Mouse (Mus musculus) limb, embryonic 15.5 days (tissue): ENCODE measurements around the gene Mfsd12. TPM values are rescaled to one million over a fixed set of nuclear protein-coding genes. Genes with fewer than 3 reads are reported as not detected.
A peak's percentile ranks its signal among the peaks of the same experiment; 100 is the strongest.

ENCODE experiments used
- ATAC-seq: fragments of 200-750 bp; cut with Nextera tagmentation; 2 replicates; pipeline ENCODE4 v1.8.0; 2017; ENCODE audit warnings: low read depth, moderate TSS enrichment; ENCODE audit not compliant: insufficient number of reproducible peaks, low FRiP score, low TSS enrichment
- H3K27ac ChIP-seq: fragments of 300-500 bp; sonication (generic); 2 replicates; pipeline ENCODE4 v1.5.1; 2015; ENCODE audit warnings: moderate library complexity, mild to moderate bottlenecking, inconsistent platforms
- H3K27me3 ChIP-seq: fragments of 300-500 bp; sonication (generic); 2 replicates; pipeline ENCODE4 v1.6.1; 2015; ENCODE audit warnings: inconsistent platforms
- H3K36me3 ChIP-seq: fragments of 300-500 bp; sonication (generic); 2 replicates; pipeline ENCODE4 v1.6.1; 2015; ENCODE audit warnings: inconsistent platforms
- H3K4me1 ChIP-seq: fragments of 300-500 bp; sonication (generic); 2 replicates; pipeline ENCODE4 v1.6.1; 2015; ENCODE audit warnings: inconsistent platforms
- H3K4me2 ChIP-seq: fragments of 300-500 bp; sonication (generic); 2 replicates; pipeline ENCODE4 v1.6.1; 2015; ENCODE audit warnings: mild to moderate bottlenecking, inconsistent platforms
- H3K4me3 ChIP-seq: fragments of 300-500 bp; sonication (generic); 2 replicates; pipeline ENCODE4 v1.5.1; 2015; ENCODE audit warnings: mild to moderate bottlenecking, inconsistent platforms
- H3K9ac ChIP-seq: fragments of 300-500 bp; sonication (generic); 2 replicates; pipeline ENCODE4 v1.6.1; 2015; ENCODE audit warnings: inconsistent platforms
- H3K9me3 ChIP-seq: fragments of 300-500 bp; sonication (generic); 2 replicates; pipeline ENCODE4 v1.6.1; 2016; ENCODE audit warnings: inconsistent platforms
- WGBS: fragments of 180-500 bp; shearing (Covaris S2); methylation state at CpG from one replicate; pipeline ENCODE4 v1.1.7; 2015; 5-methylcytosine and 5-hydroxymethylcytosine counted together
- polyA plus RNA-seq: library from polyadenylated mRNA; unstranded; fragments of >200 nt; fragmentation: Nextera tagmentation; extraction: Ambion mirVana; gene quantifications from 2 replicates; pipeline ENCODE4 v1.2.1, GENCODE M21; 2015

The Mfsd12 gene
- polyA plus RNA-seq, 1 experiment from 2014 or later: 13.3 TPM

DNA sequence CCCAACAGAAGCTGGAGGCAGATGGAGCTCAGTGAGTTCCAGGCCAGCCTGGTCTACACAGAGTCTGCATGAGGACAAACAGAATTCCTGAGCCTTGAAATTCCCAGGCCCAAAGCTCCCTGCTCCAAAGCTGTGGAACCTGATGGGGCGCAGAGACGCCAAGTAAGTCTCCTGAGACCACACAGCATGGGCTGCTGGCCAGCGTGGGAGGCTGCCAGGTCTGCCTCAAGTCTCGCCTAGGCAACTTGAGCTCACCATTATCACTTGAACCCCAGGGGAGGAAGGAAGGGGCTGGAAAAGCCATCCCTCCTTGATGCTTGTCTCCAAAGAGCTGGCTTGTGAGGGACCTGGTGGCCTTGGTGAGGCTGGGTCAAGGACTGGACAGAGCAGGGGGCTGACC, 27.3 kb upstream of the Mfsd12 start:
- 43% methylated on average over 4 of the region's 4 CpGs for WGBS
- H3K4me1 ChIP-seq: peaks cover 54% of the 10 kb centered on the region
- H3K9me3 ChIP-seq: no peaks in the 10 kb centered on the region
- peak overlapping the region; percentile 5; the same call in 1 of the 2 replicates for H3K4me3 ChIP-seq
- peaks cover 30% of the 10 kb centered on the region for H3K36me3 ChIP-seq
- peaks cover 20% of the 10 kb centered on the region for H3K27me3 ChIP-seq
- H3K9ac ChIP-seq: 0 out of 2 replicates have a peak overlapping the region, but pooled peaks have one; percentile 7
- ATAC-seq: no peak
- peak overlapping the region; percentile 91 for H3K27ac ChIP-seq
- peak overlapping the region; percentile 27 for H3K4me2 ChIP-seq

DNA sequence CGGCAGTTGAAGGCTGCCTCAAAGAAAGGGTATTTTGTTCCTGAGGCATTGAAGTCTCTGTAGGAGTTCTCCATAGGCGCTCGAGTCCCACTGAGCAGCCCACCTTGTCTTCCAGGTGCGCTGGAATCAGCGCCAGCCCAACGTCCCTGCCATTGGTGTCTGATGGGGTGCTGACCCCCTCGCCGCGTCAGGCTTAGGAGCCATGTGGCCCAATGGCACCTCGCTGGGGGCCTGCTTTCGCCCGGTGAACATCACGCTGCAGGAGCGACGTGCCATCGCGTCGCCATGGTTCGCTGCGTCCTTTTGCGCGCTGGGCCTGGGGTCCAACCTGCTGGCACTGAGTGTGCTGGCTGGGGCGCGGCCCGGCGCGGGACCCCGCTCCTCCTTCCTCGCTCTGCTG, 25.0 kb upstream of the Mfsd12 start:
- Histone ChIP-seq H3K36me3 (peaks cover 7% of the 10 kb centered on the region; the same call in 1 of the 2 replicates), H3K9me3 (no peaks in the 10 kb centered on the region), H3K27ac (no peak overlapping the region), H3K27me3 (peaks cover 21% of the 10 kb centered on the region), H3K9ac (no peak overlapping the region), H3K4me1 (peaks cover 69% of the 10 kb centered on the region), H3K4me3 (no peak overlapping the region), H3K4me2 (no peak overlapping the region)
- no peak for ATAC-seq
- WGBS: 22% methylated on average over 29 of the region's 29 CpGs

DNA sequence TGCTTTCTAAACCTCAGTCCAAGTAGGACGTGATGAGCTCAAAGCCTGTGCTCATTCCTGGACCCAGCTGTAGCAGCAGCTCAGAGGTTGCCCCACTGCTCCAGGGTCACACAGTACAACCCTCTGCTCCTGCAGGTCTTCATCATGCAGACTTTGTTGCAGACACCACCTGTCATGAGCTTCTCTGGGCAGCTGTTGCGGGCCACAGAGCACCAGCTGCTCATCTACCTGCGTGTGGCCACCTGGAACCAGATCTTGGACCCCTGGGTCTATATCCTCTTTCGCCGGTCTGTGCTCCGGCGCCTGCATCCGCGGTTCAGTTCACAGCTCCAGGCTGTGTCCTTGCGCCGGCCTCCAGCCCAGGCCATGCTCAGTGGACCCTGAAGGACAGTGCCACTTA, 23.0 kb upstream of the Mfsd12 start:
- Histone ChIP-seq H3K4me2 (no peak overlapping the region), H3K27me3 (peaks cover 31% of the 10 kb centered on the region)

DNA sequence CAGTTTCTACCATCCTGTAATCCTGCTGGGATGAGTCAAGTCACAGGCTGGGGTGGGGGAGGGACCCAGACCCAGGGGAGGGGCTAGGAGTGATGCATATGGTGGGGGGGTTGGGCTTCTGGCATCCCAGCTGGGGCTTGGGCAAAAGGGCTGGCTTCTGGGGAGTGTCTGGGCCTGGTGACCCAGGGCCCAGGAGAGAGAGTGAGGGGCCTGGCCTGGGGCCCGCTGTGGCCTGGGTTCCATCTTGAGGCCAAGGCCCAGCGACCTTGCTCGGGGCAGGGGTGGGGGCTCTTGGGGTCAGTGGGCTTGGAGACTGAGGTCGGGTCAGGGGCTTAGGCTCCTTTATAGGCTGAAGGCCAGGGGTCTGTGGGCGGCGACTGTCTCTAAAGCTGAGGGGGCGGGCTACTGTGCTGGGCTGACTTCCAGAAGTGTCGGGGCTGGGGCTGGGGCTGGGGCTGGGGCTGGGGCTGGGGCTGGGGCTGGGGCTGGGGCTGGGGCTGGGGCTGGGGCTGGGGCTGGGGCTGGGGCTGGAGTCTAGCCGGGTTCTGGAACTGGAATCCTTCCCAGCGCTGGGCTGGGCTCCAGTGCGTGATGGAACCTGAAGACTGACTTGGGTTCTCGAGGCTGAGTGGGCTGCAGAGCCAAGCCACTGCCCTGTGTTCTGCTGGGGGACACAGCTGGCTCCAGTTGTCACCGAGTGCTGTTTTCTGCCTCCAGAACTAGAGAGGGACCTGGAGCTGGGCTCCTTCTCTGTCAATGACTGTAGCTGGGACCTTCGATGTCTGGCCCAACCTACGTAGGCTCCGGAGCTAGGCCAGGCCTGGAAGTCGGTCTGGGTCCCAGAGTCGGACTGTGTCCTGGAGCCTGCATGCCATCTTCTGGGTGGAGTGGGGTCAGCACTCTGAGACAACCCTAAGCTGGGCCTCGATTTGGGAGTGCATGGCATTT, 21.6 kb upstream of the Mfsd12 start:
- ATAC-seq: peak; percentile 74
- 29% methylated on average over 19 of the region's 19 CpGs for WGBS
- Histone ChIP-seq H3K4me1 (peaks cover 40% of the 10 kb centered on the region), H3K36me3 (no peaks in the 10 kb centered on the region), H3K9me3 (no peaks in the 10 kb centered on the region), H3K9ac (0 out of 2 replicates have a peak overlapping the region, but pooled peaks have one; percentile 11), H3K4me3 (no peak overlapping the region), H3K27ac (peak overlapping the region; percentile 92), H3K27me3 (peaks cover 35% of the 10 kb centered on the region), H3K4me2 (0 out of 2 replicates have a peak overlapping the region, but pooled peaks have one; percentile 23)

More for the DNA sequence above, 23.0 kb upstream of the Mfsd12 start:
- no peaks in the 10 kb centered on the region for H3K9me3 ChIP-seq
- H3K4me1 ChIP-seq: peaks cover 54% of the 10 kb centered on the region
- no peak overlapping the region for H3K9ac ChIP-seq
- H3K36me3 ChIP-seq: no peaks in the 10 kb centered on the region
- 76% methylated on average over 11 of the region's 11 CpGs for WGBS
- ATAC-seq: no peak
- H3K4me3 ChIP-seq: no peak overlapping the region
- H3K27ac ChIP-seq: peak overlapping the region; percentile 92; the same call in 1 of the 2 replicates

DNA sequence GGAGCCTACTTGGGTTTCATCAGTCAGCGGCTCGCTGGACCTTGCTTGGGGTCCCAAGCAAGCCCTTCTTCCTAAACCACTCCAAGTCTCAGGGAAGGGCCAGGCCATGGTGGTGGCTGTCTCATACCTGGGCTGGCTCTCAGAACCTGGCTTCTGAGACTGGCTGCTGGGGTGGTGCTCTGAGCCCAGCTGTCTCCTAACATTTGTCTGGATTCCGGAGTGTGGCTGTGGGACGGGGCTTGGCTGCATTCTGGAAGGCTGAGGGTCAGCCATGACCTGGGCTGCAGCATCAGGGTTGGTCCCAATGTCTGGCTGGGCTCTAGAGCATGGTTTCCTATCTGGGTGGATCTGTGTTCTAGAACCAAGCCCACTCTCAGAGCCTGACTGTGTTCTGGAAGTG, 20.7 kb upstream of the Mfsd12 start:
- H3K9ac ChIP-seq: no peak overlapping the region
- H3K4me1 ChIP-seq: peaks cover 41% of the 10 kb centered on the region
- H3K4me3 ChIP-seq: no peak overlapping the region
- H3K9me3 ChIP-seq: no peaks in the 10 kb centered on the region
- no peak overlapping the region for H3K4me2 ChIP-seq
- H3K27ac ChIP-seq: peak overlapping the region; percentile 92
- no peak for ATAC-seq
- peaks cover 43% of the 10 kb centered on the region for H3K27me3 ChIP-seq
- WGBS: 85% methylated on average over 4 of the region's 4 CpGs
- no peaks in the 10 kb centered on the region for H3K36me3 ChIP-seq

DNA sequence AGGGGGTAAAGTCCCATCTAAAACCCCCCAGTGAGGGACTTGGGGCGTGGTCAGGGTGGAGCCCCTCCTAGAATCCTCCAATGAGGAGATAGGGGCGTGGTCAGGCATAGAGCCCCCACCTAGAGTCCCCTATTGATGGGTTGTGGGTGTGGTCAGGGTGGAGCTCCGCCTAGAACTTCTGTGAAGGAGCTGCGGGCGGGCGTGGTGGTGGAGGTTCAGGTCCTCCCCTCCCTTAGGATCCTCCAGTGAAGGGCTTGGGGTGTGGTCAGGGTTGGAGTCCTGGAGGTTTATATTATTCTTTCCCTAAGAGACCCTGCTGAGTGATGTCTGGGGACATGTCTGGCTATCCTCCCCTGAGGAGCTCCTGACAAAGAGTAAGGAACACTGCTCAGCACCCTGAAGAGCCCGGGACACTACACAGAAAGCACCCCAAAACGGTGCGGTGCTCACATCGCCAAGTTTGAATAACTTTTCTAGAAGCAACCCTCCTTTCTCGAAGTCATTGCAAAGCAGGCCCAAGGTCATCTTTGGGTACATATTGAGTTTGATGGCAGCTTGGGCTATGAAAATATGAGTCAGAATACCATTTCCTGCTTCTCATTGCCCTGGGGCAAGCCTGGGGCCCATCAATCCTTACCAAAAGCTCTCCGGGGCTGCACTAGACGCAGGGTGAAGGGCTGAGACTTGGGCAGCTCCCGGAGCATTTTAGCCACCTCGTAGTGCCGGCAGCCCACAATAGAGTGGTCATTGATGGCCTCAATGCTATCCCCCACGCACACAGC, 16.5 kb upstream of the Mfsd12 start:
- Histone ChIP-seq H3K4me2 (no peak overlapping the region), H3K9ac (no peak overlapping the region), H3K27ac (no peak overlapping the region), H3K4me1 (peaks cover 23% of the 10 kb centered on the region), H3K9me3 (no peaks in the 10 kb centered on the region), H3K36me3 (peaks cover 4% of the 10 kb centered on the region; the same call in 1 of the 2 replicates), H3K4me3 (no peak overlapping the region), H3K27me3 (peaks cover 63% of the 10 kb centered on the region)
- ATAC-seq: no peak
- 38% methylated on average over 17 of the region's 17 CpGs for WGBS

DNA sequence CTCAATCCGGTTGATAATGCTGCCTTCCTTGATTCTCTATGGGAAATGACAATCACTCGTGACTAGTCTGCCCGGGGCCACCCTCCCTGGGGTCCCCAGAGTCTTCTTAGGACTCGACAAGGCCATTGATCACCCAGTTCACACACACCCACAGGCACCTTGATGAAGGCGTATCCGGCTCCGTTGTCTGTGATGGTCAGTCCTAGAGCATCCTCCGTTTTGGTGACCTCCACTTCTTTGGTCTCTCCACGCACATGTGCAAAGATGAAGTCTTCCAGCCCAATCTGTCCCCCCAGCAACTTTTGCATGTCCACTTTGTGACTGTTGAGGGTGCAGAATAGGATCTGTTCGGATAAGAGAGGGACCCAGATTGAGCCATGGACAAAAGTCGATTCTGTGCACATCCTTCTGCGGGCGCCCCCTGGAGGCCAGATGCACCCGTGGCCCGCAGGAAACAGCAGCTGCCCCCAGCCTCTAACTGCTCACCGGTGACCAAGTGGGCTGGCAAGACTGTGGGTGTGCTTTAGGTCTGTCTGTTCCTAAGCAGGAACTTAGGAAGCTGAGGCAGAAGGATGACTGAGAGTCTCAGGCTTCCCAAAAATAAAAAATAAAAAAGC, 15.8 kb upstream of the Mfsd12 start:
- Histone ChIP-seq H3K27ac (no peak overlapping the region), H3K4me2 (no peak overlapping the region), H3K9me3 (no peaks in the 10 kb centered on the region), H3K36me3 (peaks cover 4% of the 10 kb centered on the region; the same call in 1 of the 2 replicates), H3K4me3 (no peak overlapping the region), H3K4me1 (peaks cover 18% of the 10 kb centered on the region), H3K9ac (no peak overlapping the region), H3K27me3 (peaks cover 64% of the 10 kb centered on the region)
- 34% methylated on average over 16 of the region's 16 CpGs for WGBS
- ATAC-seq: no peak

DNA sequence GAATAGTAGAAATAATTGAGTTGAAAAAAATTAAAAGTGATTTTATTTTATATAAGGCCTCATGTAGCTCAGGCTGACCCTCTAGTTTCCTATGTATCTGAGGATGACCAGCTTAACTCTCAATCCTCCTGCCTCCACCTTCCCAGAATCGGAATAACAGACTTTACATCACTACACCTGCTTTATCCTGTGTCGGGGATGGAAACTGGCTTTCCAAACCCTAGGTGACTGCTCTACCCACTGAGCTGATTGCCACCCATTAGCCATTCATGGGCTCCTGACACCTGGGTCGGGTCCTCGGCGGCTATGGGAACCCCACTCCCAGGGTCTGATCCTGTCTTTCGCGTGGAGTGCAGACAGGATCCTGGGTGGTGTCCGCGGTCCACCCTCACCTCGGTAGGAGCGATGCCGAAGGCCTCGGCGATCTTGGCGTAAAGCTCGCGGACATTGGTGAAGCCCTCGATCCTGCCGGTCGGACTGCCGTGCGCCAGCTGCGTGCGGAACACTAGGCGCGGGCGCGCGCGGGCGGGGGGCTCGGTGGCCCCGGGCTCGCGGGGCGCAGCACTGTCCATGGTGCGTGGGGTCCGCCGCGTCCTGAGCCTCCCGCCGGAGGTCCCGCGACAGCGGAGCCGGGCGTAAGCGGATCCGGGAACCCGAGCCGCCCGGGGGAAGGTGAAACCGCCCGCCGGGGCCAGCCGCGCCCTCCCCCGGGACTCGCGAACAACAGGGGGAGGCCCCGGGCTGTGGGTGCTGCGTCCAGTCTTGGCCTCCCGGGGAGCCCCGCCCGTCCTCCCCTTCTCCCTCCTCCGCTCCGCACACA, 14.4 kb upstream of the Mfsd12 start, which contains the start of gene Gipc3:
Gene Gipc3 (minus strand): TSS at position 581 of the 820 bp plus-strand sequence.
- Histone ChIP-seq H3K4me1 (peaks cover 27% of the 10 kb centered on the region), H3K4me2 (peak within 1 kb of the TSS; percentile 82), H3K27me3 (peaks cover 57% of the 10 kb centered on the region), H3K36me3 (peaks cover 11% of the 10 kb centered on the region), H3K27ac (no peak within 1 kb of the TSS), H3K4me3 (peak within 1 kb of the TSS; percentile 41), H3K9me3 (no peaks in the 10 kb centered on the region), H3K9ac (peak within 1 kb of the TSS; percentile 55)
- 5% methylated on average over 57 of the region's 67 CpGs for WGBS
- no peak for ATAC-seq

DNA sequence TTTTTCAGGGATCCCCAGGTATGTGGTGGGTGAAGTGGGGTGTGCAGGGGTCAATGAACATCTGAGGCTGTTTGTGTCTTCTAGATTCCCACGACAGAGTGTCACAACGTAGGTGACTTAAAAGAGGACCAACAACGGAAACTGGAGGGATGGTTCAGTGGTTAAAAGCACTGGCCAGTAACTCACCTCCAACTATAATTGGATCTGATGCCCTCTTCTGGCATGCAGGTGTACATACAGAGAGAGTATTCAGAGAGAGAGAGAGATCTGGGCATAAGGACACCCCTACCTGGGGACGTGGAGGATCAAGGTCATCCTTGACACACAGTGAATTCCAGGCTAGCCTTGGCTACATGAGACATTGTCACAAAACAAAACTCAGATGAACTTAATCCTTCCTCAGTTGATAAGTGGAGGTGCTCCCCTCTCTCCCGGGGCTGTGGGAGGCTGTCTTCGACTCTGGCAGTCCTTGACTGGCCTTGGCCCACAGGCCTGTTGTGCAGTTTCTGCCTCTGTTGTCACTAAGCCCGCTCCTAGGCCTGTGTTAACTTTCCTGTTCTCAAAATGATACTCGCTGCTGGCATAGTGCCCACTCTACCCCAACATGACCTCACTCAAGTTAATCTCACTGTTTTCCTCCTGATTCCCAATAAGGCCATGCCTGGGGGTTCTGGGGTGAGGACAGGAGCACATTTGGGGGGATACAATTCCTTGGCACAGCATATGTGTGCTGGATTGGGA, 12.7 kb upstream of the Mfsd12 start:
- H3K27me3 ChIP-seq: peaks cover 53% of the 10 kb centered on the region

DNA sequence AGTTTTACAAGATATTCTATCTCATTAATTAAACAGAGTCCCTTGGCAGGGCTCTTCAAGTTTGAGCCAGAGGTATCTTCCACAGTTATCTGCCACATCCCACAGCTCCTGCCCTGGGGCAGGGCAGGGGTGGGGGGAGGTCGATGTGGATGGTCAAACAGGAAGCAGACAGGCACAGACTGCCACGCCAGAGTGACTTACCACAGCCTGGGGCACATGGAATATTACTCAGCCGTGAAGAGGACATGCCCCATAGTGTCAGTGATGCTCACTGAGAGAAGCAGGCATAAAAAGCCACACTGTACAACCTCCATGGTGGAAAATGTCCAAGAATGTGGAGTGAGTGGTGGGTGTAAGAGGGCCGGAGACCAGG, 12.1 kb upstream of the Mfsd12 start:
- ATAC-seq: no peak
- H3K4me1 ChIP-seq: peaks cover 43% of the 10 kb centered on the region
- no peak overlapping the region for H3K9ac ChIP-seq
- no peak overlapping the region for H3K4me3 ChIP-seq
- no peak overlapping the region for H3K4me2 ChIP-seq
- no peaks in the 10 kb centered on the region for H3K9me3 ChIP-seq
- peaks cover 53% of the 10 kb centered on the region for H3K27me3 ChIP-seq
- H3K36me3 ChIP-seq: peaks cover 19% of the 10 kb centered on the region
- H3K27ac ChIP-seq: no peak overlapping the region
- 83% methylated on average over 4 of the region's 4 CpGs for WGBS

More for the DNA sequence above, 12.7 kb upstream of the Mfsd12 start:
- Histone ChIP-seq H3K4me2 (no peak overlapping the region), H3K9me3 (no peaks in the 10 kb centered on the region), H3K4me3 (no peak overlapping the region), H3K4me1 (peaks cover 39% of the 10 kb centered on the region), H3K27ac (no peak overlapping the region), H3K9ac (no peak overlapping the region), H3K36me3 (peaks cover 19% of the 10 kb centered on the region)
- no peak for ATAC-seq
- WGBS: 51% methylated on average over 8 of the region's 8 CpGs
